Comparison of ENCODE assay signal across 18 mouse cellular contexts in genomic region chr1:60492404-60492803, GRCm38 (mm10).
DNase-seq lines count a peak whose midpoint lies in the region; ATAC-seq lines count a peak whose summit lies in the region.
"Had no signal": no experiment of that assay in that cellular context is flagged by ENCODE, and none has a peak within 500 bp of the region (broad histone marks: within the 10 kb centered on the region; RNA-seq: fewer than 3 reads in every experiment).

No protein-coding gene starts in this region.

- H3K4me3 ChIP-seq in heart, embryonic 16.5 days (ENCODE audit: low read length): no peak overlapping the region
- no peak overlapping the region for H3K4me3 ChIP-seq in heart, embryonic 10.5 days
- no peak overlapping the region for H3K4me3 ChIP-seq in kidney, embryonic 15.5 days (replicated peaks)
- no peak overlapping the region for H3K4me3 ChIP-seq in liver, embryonic 16.5 days (ENCODE audit: low read depth, low read length)
- no peak overlapping the region for H3K4me3 ChIP-seq in liver, embryonic 11.5 days (ENCODE audit: low read depth, low read length)
- H3K4me3 ChIP-seq: embryonic facial prominence, embryonic 10.5 days; forebrain, embryonic 13.5 days; hindbrain, embryonic 13.5 days had no signal

- WGBS in heart, embryonic 16.5 days: 72% methylated on average over 5 of the region's 5 CpGs
- WGBS in heart, embryonic 10.5 days: 77% methylated on average over 5 of the region's 5 CpGs
- WGBS in kidney, embryonic 15.5 days: 69% methylated on average over 5 of the region's 5 CpGs
- 59% methylated on average over 5 of the region's 5 CpGs for WGBS in liver, embryonic 16.5 days (ENCODE audit: insufficient replicate concordance)
- WGBS in liver, embryonic 11.5 days: 76% methylated on average over 5 of the region's 5 CpGs

- no peaks in the 10 kb centered on the region for H3K4me1 ChIP-seq in heart, embryonic 16.5 days (ENCODE audit: control insufficient read depth, insufficient read depth, low read length)
- no peaks in the 10 kb centered on the region for H3K4me1 ChIP-seq in heart, embryonic 10.5 days
- no peaks in the 10 kb centered on the region for H3K4me1 ChIP-seq in kidney, embryonic 15.5 days
- H3K4me1 ChIP-seq in liver, embryonic 16.5 days (ENCODE audit: control insufficient read depth, low read depth, low read length): no peaks in the 10 kb centered on the region
- no peaks in the 10 kb centered on the region for H3K4me1 ChIP-seq in liver, embryonic 11.5 days (replicated peaks; ENCODE audit: control insufficient read depth, insufficient read depth, low read length)
- H3K4me1 ChIP-seq: embryonic facial prominence, embryonic 10.5 days; forebrain, embryonic 13.5 days; hindbrain, embryonic 13.5 days had no signal

- H3K9me3 ChIP-seq in heart, embryonic 16.5 days (replicated peaks; ENCODE audit: control insufficient read depth, low read length): no peaks in the 10 kb centered on the region
- no peaks in the 10 kb centered on the region for H3K9me3 ChIP-seq in heart, embryonic 10.5 days
- H3K9me3 ChIP-seq in kidney, embryonic 15.5 days (replicated peaks): no peaks in the 10 kb centered on the region
- H3K9me3 ChIP-seq in liver, embryonic 16.5 days (replicated peaks; ENCODE audit: control insufficient read depth, low read length): no peaks in the 10 kb centered on the region
- H3K9me3 ChIP-seq in liver, embryonic 11.5 days (ENCODE audit: control insufficient read depth, low read length): no peaks in the 10 kb centered on the region
- H3K9me3 ChIP-seq: embryonic facial prominence, embryonic 10.5 days; forebrain, embryonic 13.5 days; hindbrain, embryonic 13.5 days had no signal

- H3K4me2 ChIP-seq in heart, embryonic 16.5 days (ENCODE audit: low read depth, low read length): no peak overlapping the region
- H3K4me2 ChIP-seq in kidney, embryonic 15.5 days: no peak overlapping the region
- H3K4me2 ChIP-seq in liver, embryonic 16.5 days (ENCODE audit: low read depth, low read length): no peak overlapping the region
- no peak overlapping the region for H3K4me2 ChIP-seq in liver, embryonic 11.5 days
- H3K4me2 ChIP-seq: forebrain, embryonic 13.5 days; hindbrain, embryonic 13.5 days had no signal

- H3K27ac ChIP-seq in heart, embryonic 16.5 days (ENCODE audit: low read length): no peak overlapping the region
- no peak overlapping the region for H3K27ac ChIP-seq in heart, embryonic 10.5 days
- H3K27ac ChIP-seq in kidney, embryonic 15.5 days: no peak overlapping the region
- H3K27ac ChIP-seq in liver, embryonic 16.5 days (ENCODE audit: low read length): no peak overlapping the region
- H3K27ac ChIP-seq in liver, embryonic 11.5 days (ENCODE audit: low read depth, low read length): no peak overlapping the region
- H3K27ac ChIP-seq: embryonic facial prominence, embryonic 10.5 days; forebrain, embryonic 13.5 days; hindbrain, embryonic 13.5 days; hindbrain, postnatal 0 days had no signal

- ATAC-seq in heart, embryonic 16.5 days (replicated peaks; ENCODE audit: extremely low read depth, insufficient read depth, low FRiP score): 0 out of 2 replicates have a peak, but pooled peaks have one; percentile 21
- ATAC-seq in kidney, embryonic 15.5 days (replicated peaks; ENCODE audit: low FRiP score): 0 out of 2 replicates have a peak, but pooled peaks have one; percentile 69
- ATAC-seq in liver, embryonic 16.5 days (ENCODE audit: low read depth): peak; percentile 50; the same call in 1 of the 2 replicates
- no peak for ATAC-seq in liver, embryonic 11.5 days (replicated peaks; ENCODE audit: low FRiP score)
- ATAC-seq: forebrain, embryonic 13.5 days; forebrain, postnatal 0 days; hindbrain, postnatal 0 days had no signal

- DNase-seq in heart, embryonic 10.5 days (ENCODE audit: low spot score): no peak
- no peak for DNase-seq in kidney, adult 11 months
- DNase-seq in liver, embryonic 11.5 days (ENCODE audit: low spot score): no peak
- DNase-seq in thymus, adult 18-20 months: no peak
- DNase-seq: adrenal gland, adult 2 months; adrenal gland, postnatal 36 days; cerebellum, adult 2 months; cerebellum, postnatal 10 days; forebrain, postnatal 0 days; gastrocnemius, postnatal 14 days; heart, postnatal 10 days had no signal

- H3K36me3 ChIP-seq in heart, embryonic 16.5 days (ENCODE audit: control insufficient read depth, insufficient read depth): peaks cover 59% of the 10 kb centered on the region
- H3K36me3 ChIP-seq in heart, embryonic 10.5 days: peaks cover 94% of the 10 kb centered on the region
- peaks cover 84% of the 10 kb centered on the region for H3K36me3 ChIP-seq in kidney, embryonic 15.5 days
- H3K36me3 ChIP-seq in liver, embryonic 16.5 days (ENCODE audit: control insufficient read depth, insufficient read depth): peaks cover 11% of the 10 kb centered on the region
- peaks cover 15% of the 10 kb centered on the region for H3K36me3 ChIP-seq in liver, embryonic 11.5 days (ENCODE audit: control insufficient read depth, insufficient read depth, low read length)

- no peaks in the 10 kb centered on the region for H3K27me3 ChIP-seq in heart, embryonic 16.5 days (ENCODE audit: control insufficient read depth, insufficient read depth, low read length)
- H3K27me3 ChIP-seq in heart, embryonic 10.5 days (ENCODE audit: insufficient read depth, poor library complexity, severe bottlenecking): no peaks in the 10 kb centered on the region
- no peaks in the 10 kb centered on the region for H3K27me3 ChIP-seq in kidney, embryonic 15.5 days
- H3K27me3 ChIP-seq in liver, embryonic 16.5 days (ENCODE audit: control insufficient read depth, insufficient read depth, low read depth, low read length): no peaks in the 10 kb centered on the region
- H3K27me3 ChIP-seq in liver, embryonic 11.5 days (replicated peaks; ENCODE audit: control insufficient read depth, insufficient read depth, low read length): no peaks in the 10 kb centered on the region
- H3K27me3 ChIP-seq: forebrain, embryonic 13.5 days; hindbrain, embryonic 13.5 days had no signal

- no peak overlapping the region for H3K9ac ChIP-seq in heart, embryonic 16.5 days (ENCODE audit: low read length)
- no peak overlapping the region for H3K9ac ChIP-seq in kidney, embryonic 15.5 days
- H3K9ac ChIP-seq in liver, embryonic 16.5 days (ENCODE audit: low read depth, low read length): no peak overlapping the region
- no peak overlapping the region for H3K9ac ChIP-seq in liver, embryonic 11.5 days (ENCODE audit: low read depth, low read length)
- H3K9ac ChIP-seq: forebrain, embryonic 13.5 days; forebrain, postnatal 0 days; hindbrain, embryonic 13.5 days had no signal
